Mouse (Mus musculus) spleen, postnatal 14 days (tissue): ENCODE results near the gene Ppp1r16b.

Experiments
- DNase-seq, 2 experiments: peaks; one replicate each; pipeline ENCODE4 v3.0.0; 2021 to 2022; ENCODE audit warnings: low spot score in 2 of 2

Gene Ppp1r16b

DNA sequence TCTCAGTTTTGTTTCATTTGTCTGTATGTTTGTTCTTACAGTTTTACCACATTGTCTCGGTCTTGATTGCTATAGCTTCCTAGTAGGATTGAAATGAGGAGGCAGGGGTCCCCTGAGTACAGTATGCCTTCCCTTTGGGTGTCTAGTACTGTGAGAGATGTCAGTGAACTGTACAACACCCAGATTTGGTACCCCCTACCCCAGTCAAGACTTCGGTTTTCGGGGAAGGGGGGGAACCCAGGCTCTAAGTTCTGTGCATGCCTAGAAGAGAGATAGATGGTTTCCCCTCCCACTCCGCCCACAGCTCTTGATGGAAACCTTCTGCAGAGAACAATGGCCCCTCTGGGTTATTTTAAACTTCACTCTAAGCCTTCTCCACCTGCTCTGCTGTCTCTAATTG lies at the start of gene Ppp1r16b:
Gene Ppp1r16b (plus strand): TSS at position 301 of the 400 bp plus-strand sequence.
- no peak for DNase-seq

DNA sequence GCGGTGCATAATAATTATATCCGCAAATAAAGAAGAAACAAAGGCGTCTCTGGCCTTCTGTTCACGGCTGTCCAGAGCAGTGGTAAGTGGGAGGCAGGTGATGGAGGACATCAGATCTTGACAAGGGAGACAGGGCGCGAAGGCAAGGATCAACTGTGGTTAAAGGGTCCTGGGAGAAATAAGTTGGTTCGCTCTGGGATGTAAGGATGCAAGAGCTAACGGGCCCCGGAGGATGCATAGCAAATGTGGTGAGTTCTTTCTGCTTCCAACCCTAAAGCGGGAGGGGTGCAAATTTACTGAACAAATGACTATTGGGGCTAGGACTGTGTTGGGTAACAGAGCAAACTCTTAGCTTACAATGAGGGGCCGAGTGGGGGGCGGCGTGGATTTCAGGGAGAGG lies 49.5 kb upstream of the Ppp1r16b start:
- DNase-seq = no peak

DNA sequence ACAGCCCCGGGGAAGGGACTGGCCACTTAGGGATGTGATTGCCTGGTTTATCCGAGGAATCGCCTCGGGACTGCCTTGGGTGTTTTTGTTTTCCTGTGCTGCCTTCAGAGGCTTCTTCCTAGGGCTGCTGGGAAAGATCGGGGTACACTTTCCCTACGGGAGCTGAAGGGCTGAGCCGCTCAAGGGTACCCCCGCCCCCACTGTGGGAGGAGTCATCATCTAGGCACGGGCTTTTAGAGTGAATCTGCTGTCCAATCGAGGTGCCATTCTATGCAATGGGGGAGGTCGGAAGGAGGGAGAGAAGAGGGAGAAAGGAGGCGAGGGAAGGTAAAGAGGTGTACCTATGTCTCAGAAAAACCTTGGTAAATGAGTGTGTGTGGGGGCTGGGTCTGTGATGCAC lies 48.9 kb upstream of the Ppp1r16b start:
- DNase-seq = no peak

DNA sequence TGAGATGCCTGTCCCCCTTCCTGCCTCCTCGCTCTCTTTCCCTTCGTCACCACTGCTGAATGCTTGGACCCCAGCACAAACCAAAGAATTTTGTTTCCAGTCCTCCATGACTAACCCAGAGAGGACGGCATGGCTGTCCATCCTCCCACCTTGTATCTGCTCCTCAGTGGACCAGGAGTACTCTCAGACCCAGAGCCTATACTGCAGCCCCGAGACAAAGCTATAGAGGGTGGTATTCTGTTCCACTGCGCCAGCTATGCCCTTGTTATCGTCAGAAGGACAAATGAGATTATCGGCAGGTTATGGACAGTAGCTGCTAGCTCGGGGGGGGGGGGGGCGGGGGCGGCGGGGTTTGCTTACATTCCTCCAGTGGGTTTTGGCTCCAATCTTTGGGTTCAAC lies 48.4 kb upstream of the Ppp1r16b start:
- DNase-seq = no peak

DNA sequence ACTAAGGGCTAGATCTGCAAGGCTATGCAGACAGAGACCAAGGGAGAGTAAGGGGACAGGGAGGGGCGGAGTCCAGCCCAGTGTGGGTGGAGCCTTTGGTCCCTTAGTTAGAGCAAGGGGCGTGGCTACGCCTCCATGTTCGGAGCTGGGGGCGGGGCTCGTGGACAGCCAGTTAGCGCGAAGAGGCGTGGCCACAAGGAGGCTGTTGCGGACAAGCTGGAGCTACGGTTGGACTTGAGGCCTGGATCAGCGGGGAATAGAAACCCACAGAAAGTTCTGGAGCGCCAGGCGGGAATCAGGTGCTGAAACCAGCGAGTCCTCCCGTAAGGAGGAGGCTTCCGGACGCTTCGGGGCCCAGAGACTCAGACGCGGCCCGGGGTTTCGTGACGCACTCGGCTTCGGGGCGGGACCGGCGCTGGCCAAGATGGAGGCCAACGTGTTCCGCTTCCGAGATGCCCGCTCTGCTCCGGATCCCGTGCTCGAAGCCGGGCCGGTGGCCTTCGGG lies 40.4 kb upstream of the Ppp1r16b start, which contains the start of gene Actr5:
Gene Actr5 (plus strand): TSS at position 171 of the 505 bp plus-strand sequence.
- DNase-seq = peak; percentile 83 to 89

DNA sequence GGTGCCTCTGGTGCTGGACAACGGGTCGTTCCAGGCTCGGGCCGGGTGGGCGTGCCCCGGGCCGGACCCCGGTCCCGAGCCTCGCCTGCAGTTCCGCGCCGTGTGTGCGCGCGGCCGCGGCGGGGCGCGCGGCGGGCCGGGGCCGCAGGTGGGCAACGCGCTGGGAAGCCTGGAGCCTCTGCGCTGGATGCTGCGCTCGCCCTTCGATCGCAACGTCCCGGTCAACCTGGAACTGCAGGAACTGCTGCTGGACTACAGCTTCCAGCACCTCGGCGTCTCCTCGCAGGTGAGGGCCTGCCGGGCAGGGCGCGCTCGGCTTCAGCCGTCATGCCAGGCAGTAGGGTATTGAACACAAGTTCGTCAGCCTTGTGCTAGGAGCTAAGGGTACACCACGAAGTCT lies 40.0 kb upstream of the Ppp1r16b start:
- no peak for DNase-seq

DNA sequence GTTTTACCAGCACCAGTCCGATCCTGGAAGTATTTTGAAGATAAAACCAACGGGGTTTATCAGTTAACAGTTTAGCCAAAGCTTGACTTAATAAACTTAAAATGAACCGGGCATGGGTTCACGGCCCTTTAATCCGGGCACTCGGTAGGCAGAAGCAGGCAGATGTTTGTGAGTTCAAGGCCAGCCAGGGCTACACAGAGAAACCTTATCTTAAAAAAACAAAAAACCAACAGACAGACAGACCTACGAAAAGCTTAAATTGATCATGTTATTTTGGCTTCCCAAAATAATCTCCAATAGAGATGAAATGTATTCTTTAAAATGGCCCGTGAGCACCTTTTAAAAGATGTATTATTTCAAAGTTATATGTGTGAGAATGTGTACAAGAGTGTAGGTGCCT lies 39.5 kb upstream of the Ppp1r16b start:
- DNase-seq = no peak

DNA sequence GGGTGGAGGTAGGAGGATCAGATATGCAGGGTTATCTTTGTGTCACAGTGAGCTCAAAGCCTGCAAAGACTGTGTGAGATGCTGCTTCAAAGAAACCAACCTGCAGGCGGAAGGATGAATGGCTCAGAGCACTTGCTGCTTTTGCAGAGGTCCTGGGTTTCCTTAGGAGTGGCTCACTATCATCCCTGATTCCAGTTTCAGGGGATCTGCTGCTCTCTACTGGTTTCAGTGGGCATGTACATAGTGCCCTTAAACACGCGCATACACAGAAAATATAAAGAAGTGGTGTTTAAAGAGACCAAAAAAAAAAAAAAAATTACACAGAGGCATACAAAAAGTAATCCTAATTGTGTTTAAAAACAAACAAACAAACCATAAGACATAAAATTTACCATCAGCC lies 36.3 kb upstream of the Ppp1r16b start:
- no peak for DNase-seq

DNA sequence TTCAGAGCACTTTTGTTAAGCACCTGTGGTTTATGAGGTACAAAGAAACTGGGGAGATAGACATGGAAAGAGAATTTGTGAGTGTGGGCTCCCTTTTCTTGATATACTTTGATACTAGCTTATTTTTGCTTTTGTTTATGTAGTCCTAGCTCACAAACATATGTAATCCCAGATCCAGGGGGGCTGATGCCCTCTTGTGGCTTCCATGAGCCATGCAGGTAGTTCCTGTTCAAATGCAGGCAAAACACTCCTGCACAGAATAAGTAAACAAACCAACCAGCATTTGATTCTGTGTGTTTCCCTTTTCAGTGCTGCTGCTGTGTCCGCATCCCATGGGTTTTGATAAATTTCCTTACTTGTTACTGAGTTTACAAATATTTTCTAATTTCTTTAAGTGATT lies 35.8 kb upstream of the Ppp1r16b start:
- DNase-seq = no peak

DNA sequence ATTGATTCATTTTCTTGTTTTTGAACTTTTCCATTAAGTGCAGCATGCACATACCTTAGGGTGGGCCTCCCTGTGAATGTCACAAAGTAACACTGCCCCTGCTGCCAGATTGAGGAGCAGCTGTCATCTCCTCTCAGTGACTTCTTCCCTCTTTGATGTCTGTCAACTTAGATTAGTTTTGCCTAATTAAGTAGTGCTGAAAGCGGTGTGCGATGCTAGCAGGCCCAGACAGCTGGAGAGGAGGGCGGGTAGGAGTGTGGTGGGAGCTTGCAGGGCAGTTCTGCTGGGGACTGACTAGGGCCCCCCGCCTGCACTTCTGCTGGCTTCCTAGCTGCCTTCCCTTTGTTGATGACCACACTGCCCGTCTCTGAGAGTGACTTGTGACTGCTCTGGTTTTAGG lies 33.3 kb upstream of the Ppp1r16b start:
- DNase-seq = no peak

DNA sequence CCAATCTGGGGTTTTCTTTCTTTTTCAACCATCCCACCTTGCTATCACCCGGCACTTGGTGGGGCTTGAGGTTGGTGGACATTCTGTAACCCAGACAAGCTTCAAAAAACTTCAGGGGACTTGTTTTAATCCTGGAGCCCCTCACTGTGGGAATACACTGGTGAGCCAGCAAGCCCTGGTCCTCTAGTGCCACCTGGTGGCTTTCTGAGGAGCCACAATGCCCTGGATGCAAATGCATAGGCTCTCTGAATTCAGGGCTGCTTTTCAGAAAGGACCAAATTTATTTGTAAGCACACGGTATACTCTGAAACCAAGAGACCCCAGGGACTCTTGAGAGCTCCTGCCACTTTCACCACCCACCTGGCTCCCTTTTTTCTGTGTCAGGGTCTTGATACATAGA lies 23.3 kb upstream of the Ppp1r16b start:
- DNase-seq = peak in 1 of 2 experiments; percentile 59

DNA sequence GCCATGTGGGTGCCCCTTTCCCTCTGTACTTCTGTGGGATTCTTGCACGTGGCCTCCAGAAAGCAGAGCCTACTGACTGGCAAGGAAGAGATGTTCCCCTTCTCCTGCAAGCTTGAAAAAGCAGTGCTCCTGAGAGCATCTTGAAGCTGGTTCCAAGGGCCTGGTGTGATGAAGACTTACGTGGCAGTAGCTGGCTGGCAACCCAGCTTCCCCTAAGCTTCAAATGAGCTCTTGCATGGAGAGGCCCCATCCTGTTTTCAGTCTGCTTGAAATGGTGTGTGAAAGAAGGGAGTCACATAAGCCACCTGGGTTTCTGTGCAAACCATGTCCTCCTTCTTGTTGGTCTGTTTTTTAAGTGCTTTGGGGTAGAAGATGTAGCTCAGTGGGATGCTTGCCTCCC lies 22.6 kb upstream of the Ppp1r16b start:
- no peak for DNase-seq

DNA sequence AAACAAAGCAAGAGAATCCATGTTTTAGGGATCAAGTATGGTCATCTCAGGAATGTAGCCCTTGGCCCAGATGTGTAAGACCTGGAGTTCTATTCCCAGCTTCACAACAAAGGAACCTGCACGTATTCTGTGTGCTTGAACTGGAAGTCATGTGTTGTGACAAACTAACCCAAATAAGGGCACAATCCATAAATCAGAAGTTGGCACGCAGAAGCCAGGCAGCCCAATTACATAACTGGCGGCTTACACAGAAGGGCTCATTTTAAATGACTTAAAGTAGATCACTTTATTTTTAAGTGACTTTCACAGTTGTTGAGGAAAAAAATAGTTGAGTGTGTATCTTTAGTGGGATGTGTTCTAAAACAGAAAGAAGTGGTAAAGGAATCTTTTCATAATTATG lies 21.4 kb upstream of the Ppp1r16b start:
- DNase-seq = no peak

DNA sequence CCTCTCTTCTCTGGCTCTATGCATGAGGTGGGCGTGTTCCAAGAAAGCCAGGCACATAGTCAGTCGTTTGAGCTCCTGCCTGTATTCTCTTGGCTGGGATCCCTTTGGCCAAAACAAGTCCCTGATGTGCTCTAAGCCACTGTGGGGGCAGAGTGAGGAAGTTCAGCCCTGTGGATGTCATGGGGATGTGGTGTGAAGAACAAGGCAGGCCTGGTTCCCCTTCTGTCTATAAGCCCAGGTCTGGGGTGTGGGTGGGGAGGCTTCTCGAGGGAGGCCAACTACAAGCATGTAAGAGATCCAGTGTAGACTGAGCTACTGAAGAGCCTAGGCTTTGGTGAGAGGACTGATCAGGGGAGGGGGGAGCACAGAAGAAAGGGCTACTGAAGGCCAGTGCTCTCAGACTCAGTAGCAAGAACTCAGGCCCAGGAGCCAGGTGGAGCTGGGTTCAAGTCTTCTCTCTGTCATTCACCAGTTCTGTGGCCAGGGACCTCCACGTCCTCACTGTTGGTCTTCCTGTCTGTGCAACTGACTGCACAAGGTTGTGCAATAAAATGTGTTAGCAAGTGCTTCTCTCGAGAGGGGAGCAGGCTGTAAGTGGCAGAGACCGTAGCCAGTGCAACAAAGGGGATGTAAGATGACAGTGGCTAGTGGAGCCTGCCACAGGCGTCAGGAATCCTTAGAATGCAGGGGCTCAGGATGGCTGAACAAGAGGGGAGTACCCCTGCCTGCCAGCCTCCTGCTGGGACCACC lies 13.9 kb upstream of the Ppp1r16b start:
- DNase-seq = no peak

DNA sequence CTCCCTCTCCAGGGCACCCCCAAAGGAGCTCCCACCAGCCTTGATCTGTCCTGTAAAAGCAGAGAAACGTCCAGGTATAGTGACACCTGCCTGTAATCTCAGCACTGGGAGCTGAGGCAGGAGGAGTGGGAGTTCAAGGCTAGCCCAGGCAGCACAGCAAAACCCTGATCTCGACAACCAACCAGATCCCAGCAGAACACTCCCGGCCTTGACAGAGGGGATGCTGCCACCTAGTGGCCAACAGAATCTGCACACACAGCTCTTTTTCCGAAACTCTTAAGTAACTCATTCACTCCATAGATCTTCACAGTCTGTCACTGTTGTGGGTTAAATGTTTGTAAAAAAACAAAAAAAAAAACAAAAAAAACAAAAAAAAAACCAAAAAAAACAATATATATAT lies 12.2 kb upstream of the Ppp1r16b start:
- DNase-seq = peak; percentile 50 to 73

DNA sequence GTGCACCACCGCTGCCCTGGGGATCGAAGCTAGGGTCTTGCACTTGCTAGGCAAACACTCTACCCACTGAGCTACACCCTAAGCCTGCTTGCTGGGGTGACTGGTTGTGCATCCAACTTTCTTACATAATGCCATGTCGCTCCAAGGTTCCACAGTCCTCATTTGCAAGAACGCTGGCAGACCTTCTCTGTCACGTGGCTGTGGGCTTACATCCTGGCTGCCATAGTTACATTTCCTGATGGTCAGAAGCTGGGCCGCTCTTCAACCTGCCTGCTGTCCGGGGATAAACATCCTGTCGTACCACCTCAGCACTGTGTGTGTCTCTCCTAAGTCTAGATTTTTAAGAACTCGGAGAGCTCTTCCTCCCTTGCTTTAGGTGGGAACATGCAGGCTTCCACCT lies 10.5 kb upstream of the Ppp1r16b start:
- DNase-seq = no peak

DNA sequence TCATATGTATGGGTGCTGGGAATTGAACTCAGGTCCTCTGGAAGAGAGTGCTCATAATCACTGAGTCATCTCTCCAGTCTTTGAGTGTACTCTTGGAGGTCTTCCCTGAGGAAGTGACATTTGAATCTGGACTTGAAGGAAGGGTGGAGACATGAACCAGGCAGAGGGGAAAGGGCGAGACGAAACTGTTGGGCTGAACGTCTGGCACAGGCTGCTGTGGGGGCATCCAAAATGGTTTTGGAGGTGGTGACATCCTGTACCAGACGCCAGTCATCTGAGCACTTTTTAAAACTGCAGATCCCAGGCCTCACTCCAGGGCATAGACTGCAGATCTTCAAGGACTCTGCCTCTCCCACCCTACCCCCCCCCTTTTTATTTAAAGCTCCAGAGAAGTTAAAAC lies 9.4 kb upstream of the Ppp1r16b start:
- no peak for DNase-seq

DNA sequence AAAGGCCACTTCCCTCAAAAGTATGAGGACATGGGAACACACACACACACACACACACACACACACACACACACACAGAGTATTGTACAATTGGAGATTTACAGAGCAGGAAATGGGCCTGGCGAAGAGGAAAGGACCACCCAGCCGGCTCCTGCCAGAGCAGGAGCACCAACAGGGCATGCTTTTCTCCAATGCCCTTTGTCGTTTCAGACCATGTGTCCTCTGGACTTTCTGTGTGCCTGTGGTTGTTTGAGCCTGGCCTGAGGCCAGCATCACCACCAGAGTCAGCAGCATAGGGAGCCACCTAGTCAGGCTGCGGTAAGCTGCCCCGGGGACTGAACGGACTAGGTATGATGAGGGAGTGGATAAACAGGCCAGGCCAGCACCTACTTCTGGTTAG lies 6.4 kb upstream of the Ppp1r16b start:
- no peak for DNase-seq

DNA sequence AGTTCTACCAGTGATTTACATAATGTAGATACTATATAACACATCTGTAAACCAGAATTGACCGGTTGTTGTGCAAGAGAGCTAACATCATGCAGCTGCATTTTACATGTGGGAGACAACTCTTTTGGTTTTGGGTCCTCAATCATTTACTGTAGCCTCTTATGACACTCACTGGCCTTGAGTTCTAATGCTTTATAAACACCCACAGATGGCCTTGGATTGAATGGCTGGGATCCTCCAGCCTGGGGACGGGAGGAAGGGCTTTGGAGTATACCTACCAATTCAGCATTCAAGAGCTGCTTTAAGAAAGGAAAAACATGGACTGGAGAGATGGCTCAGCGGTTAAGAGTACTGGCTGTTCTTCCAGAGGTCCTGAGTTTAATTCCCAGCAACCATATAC lies 5.9 kb upstream of the Ppp1r16b start:
- no peak for DNase-seq

DNA sequence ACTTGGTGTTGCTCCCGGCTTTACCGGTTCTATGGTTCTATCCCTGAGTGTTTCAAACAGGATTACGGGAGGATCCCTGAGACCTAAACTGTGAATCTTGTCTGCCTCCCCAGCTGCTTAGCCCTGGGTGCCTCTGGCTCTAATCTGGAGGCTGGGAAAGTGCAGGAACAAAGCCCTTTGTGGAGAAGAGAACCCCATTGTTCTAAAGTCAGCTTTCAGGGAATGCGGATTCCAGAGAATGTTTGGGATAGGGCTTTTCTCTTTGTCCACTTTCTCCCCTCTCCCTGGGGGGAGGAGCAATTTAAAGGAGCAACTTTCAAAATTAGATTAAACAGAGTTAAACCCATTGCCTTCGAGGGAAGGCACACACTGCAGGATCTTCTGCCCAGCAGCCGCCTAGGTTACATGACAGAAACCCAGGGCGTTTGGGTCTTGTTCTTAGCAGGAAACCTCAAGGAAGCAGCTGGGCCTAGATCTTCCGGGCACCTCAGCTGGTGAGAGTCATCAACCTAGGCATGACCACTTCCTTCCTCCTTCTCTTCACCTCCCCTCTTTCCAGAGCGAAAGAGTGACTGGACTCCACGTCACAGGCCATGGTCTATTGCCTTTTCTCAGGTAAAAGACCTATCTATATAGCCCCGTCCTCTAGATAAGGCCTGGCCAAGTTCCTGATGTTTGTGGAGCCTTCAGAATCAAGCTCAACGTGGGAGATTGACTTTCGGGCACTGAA lies 1.0 kb downstream of the Ppp1r16b start:
- peak; percentile 29 to 45 for DNase-seq

DNA sequence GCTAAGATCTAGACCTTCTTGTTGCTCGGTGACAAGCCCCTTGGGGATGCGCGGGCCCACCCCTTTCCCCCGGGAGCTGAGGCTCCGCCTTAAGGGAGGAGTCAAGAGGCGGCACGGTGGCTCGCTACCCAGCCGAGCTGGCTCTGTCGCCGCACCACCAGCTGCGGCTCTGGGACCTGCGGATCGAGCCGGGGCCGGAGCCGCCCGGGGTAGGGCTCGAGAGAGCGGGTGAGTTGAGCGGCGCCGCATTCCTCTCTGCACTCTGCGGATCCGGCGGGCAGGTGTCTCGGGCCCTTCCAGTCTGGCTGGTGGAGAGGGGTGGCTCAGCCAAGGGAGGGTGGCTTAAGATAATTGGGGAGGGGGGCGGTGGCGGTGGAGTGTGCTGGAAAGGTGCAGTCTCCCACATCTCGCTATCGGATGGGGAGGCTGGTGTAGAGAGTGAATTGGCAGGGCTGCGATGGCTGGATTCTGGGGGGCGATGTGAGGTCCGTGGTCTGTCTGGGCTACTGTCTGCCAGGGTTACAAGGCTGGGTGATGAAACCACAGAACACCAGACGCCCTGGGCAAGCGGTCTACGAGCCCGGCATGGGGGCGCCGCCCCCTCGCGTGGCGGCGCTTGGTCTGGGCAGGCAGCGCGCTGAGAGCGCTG lies 1.9 kb downstream of the Ppp1r16b start:
- peak; percentile 61 to 77 for DNase-seq

DNA sequence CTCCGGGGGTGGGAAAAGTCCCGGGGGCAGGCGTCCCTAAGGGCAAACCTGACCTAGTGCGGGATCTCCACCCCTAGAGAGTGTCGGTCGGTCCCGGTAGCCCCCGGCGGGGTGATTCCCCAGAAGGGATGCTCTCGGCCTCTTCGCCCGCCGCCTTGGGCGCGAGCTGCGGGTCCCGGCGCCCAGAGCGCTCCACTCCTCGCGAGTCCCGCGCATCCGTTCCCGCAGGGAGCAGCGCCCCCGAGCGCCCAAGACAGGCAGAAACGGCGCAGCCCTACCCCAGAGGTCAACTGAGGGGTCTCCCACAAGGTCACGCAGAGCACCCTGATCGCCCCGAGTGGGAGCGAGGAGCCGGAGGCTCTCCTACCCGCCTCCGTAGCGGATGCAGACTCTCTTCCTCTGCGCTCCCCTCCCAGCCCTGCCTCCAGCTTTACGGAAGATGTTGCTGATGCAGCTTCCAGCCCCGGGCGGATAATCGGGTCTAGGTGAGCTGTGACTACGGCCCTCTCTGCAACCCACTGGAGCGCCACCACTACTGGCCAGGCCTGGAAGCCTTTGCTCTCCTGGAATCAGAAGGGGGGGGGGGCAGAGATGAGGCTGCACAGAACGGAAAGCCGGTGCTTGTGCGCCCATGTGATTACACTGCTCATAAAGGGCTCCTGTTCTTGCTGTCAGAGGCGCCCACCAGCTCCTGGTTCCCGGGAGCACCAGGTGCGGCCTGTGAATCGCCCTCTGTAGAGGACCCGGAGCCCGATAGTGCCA lies 2.7 kb downstream of the Ppp1r16b start:
- DNase-seq = peak; percentile 19 to 31
